Mouse (Mus musculus) gastrocnemius, postnatal 10 days (tissue): ENCODE measurements at regions not wholly inside any gene's neighbourhood (a gene's known extent, or its start where the extent isn't known, plus 50 kb on each side); places are given as distances from the start of the nearest gene placed in this dataset.

Experiments used
- DNase-seq: peaks from one replicate; pipeline ENCODE4 v3.0.0; 2021; ENCODE audit warnings: mixed read lengths

DNA sequence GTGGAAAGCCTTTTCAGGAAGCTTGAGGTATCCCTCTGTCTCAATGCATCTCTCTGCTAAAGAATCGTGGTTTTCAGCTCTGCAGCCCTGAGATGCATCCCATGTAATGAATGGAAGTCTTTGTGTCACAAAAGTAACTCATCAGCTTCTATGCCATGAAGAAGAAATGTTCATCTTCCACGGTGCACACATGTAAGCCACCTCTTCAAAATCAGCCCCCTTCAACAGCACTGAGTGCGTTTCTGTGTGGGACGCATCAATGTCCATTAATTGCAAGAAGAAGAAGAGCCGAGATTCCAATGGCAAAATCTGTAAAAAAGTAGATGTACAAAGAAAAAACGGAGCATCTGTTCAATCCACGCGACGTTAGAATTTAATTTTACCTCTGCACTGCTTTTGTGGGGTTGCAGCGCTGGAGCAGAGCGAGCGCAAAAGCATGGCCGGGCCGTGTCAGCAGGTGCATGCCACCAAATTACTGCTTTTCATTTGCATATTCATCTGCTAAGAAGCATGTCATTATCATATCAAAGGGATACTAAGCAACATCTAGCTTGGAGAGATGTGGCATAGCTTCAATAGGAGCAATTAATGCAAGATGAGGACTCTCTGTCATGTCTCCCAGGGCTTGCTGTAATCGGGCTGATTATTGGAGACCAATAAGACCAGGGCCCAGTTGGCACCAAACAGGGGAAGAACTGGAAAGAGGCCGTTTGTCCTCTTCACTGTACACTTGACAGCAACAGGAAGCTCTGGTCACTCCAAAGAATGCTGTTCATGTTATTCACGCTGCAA is 185.0 kb upstream of the Sox2 start:
- no peak for DNase-seq

- DNase-seq = no peak
Measured at GRCm38 (mm10) chr3:34458766-34459165, 191.4 kb upstream of the Sox2 start.

- no peak for DNase-seq
Measured at GRCm38 (mm10) chr3:34457821-34458220, 192.4 kb upstream of the Sox2 start.

- no peak for DNase-seq
Measured at GRCm38 (mm10) chr3:34456488-34457433, 193.4 kb upstream of the Sox2 start.

GRCm38 (mm10) chr3:34454026-34454624 is 196.1 kb upstream of the Sox2 start:
- DNase-seq = no peak

DNA sequence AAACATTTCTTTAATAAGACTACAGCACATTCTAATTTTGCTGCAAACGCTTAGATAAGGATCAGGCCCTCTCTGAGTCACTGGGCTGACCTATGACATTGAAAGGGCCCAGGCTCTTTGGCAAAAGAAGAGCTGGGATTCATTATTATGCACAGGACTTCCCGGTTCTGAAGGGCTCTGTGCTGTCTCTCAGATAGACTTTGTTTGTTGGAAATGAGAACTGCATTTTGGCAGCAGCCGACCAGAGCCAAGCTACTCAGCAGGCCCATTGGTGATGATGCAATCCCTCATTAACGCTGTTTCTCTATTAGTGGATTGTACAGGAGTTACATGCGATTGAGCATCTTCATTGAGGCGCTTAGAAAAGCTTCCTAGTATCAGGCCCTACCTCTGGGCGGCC is 204.9 kb upstream of the Sox2 start:
- no peak for DNase-seq

DNA sequence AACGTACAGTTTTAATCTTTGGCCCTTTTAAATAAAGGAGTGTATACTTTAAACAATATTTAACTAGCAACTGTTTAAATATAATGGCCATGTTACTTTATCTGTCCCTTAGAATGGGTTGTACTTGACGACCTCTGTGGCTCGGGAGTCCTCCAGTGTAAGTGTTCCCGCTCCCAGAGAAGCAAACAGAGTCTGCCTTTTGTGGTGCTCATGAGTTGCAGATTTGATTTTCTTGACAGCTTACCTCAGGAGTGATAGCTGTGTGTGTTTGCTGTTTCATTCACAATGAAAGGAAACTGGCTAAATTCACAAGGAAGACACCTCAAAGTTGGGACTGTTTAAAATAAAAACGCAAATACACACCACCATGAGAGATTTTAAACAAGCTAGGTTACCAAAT is 205.4 kb upstream of the Sox2 start:
- DNase-seq = no peak

- DNase-seq = peak; percentile 7
Measured at GRCm38 (mm10) chr3:34443731-34444628, 206.2 kb upstream of the Sox2 start.

- no peak for DNase-seq
Measured at GRCm38 (mm10) chr3:34443307-34443706, 206.9 kb upstream of the Sox2 start.

- DNase-seq = no peak
Measured at GRCm38 (mm10) chr3:34441792-34442191, 208.4 kb upstream of the Sox2 start.

DNA sequence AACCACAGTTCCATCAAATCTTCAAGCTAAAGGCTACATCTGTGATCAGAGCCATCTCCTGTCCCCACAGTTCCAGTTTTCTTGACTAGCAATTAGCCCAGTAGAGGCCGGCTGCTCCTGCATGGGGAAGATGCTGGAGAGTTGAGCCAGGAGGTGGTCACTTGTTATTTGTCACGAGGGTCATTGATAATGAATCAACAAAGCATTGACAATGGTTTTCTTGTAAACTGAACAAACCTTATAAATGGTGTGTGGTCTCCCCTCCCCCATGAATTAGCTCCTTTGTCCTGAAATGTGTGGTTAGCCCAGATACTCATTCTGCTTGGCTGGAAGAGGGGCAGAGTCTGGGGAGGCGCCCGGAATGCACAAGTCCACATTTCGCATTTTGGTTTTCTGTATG is 208.9 kb upstream of the Sox2 start:
- no peak for DNase-seq

DNA sequence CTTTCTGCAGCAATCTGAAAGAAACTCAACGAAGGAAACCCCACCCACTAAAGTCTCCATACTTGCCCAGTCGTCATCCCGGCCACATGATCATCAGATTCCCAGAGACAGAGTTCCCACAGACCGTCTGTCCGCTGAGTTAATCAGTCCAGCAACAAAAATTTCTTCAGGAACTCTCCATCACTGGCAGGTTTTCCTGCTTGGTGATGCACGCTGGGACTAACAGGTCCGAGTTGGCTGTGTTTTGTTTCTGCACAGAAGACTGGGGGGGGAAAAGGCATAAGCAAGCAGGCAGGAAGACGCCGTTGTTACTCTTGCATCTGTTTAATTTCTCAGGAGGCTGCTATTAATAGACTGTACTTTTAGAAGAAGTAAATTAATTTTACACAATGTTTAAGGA is 215.3 kb upstream of the Sox2 start:
- no peak for DNase-seq

GRCm38 (mm10) chr3:34427967-34428366 is 222.2 kb upstream of the Sox2 start:
- no peak for DNase-seq

DNA sequence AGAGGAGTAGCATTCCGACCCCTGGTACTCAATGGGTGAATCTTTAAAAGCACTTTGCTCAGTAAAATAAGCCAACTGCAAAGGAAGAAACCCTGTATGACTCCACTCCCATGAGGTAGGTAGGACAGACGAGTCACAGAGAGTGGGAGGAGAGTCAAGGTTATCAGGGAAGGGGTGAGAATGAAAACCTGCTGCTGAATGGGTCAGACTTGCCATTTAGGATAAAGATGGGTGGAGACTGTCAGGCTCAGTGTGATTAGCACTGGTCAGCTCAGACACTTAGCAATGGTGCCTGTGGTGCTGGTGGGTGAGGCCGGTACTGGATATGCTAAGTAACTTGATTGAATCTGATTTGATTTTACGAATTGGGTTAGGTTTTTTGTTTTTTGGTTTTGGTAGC is 222.7 kb upstream of the Sox2 start:
- DNase-seq = no peak

- DNase-seq = no peak
Measured at GRCm38 (mm10) chr3:34426955-34427354, 223.2 kb upstream of the Sox2 start.

DNA sequence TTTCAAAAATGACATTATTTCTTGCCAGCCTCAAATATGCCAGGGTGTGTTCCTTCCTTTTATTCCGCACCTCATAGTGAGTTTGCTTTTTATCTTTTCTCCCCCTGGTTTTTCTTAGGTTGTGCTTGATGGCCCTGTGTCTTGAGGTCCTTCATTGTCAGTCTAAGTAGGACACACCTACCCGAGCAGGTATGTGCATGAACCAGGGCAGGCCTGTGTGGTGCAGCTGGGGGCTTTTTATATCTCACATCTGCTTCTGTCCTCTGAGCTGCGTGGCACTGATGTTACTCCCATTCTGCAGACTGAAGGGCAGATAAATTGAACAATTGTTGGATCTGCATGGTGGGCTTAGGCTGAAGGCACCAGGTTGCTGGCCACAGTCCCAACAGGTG is 238.3 kb upstream of the Sox2 start:
- no peak for DNase-seq

DNA sequence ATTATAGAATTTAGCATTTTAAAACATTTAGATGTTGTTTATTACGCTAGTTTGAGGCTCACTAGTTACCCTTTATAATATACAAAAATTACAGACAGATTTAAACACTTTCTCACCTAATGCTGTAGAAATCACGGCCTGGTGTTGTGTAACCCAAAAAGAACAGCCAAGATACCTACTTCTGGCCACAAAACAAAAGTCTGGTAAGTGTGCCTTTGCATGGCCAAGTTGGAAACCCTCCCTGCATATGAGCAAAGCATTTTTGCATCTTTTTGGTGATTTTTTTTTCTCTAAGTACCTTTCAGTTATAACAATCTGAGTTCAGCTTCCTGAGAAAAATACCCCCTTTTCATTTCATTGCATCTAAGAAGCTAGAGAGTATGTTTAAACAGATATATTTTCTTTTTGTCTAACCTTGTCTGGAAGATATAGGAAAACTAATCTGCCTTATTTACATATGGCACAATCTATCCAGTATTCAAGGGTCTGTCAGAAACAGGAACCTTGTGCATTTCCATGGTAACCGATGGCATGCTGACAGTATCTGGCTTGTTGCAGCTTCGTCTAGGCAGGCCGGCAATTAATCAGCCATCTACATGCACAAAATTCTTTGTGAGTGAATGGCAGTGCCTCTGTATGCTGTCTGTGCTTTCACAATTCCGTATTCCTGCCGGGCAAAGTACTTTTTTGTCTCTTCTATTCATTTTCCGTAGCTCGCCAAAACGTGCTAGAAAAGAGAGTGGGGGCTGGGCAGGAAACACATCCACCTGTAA is 238.9 kb upstream of the Sox2 start:
- DNase-seq = no peak

- no peak for DNase-seq
Measured at GRCm38 (mm10) chr3:34403586-34403985, 246.6 kb upstream of the Sox2 start.

DNA sequence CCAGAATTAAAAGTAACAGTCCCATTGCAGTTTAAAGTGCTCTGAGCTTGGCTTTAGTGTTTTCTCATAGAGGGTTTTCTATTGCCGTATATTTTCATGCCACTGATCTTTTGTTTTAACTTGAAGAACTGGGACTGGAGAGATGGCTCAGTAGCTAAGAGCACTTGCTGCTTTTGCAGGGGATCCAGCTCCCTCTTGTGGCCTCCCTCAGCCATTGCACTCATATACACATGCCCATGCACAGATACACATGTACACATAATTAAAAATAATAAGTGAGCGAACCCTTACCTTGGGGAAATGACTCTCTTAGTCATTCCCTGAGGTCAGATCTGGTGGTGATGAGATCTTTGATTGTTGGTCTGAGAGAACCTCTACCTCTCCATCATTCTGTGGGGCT is 258.9 kb upstream of the Sox2 start:
- DNase-seq = no peak

- no peak for DNase-seq
Measured at GRCm38 (mm10) chr3:34384965-34385505, 265.2 kb upstream of the Sox2 start.

GRCm38 (mm10) chr3:34377913-34378312 is 272.3 kb upstream of the Sox2 start:
- DNase-seq = no peak
